Mouse (Mus musculus) heart, embryonic 10.5 days (tissue): ENCODE data around the gene Znrf3. TPM values are rescaled to one million over a fixed set of nuclear protein-coding genes. Genes with fewer than 3 reads are reported as not detected.
A peak's percentile ranks its signal among the peaks of the same experiment; 100 is the strongest.
"Not testable (repeated sequence)": the region's sequence is repeated elsewhere in the genome, so short reads cannot be mapped to it uniquely, and the experiment has no call there.

ENCODE experiments used
- DNase-seq: peaks from one replicate; pipeline ENCODE4 v3.0.0-alpha.2; 2017; ENCODE audit warnings: low spot score
- H3K27ac ChIP-seq: fragments of 300-500 bp; sonication (generic); 2 replicates; pipeline ENCODE4 v1.5.1; 2016; ENCODE audit warnings: mild to moderate bottlenecking
- H3K27me3 ChIP-seq: fragments of 300-500 bp; sonication (generic); 2 replicates; pipeline ENCODE4 v1.6.1; 2016; ENCODE audit warnings: mild to moderate bottlenecking; ENCODE audit not compliant: poor library complexity, insufficient read depth, severe bottlenecking
- H3K36me3 ChIP-seq: fragments of 300-500 bp; sonication (generic); 2 replicates; pipeline ENCODE4 v1.6.1; 2016; ENCODE audit warnings: mild to moderate bottlenecking, moderate library complexity
- H3K4me1 ChIP-seq: fragments of 300-500 bp; sonication (generic); 2 replicates; pipeline ENCODE4 v1.6.1; 2016; ENCODE audit warnings: mild to moderate bottlenecking
- H3K4me3 ChIP-seq: fragments of 300-500 bp; sonication (generic); 2 replicates; pipeline ENCODE4 v1.5.1; 2016; ENCODE audit warnings: mild to moderate bottlenecking, moderate library complexity
- H3K9me3 ChIP-seq: fragments of 300-500 bp; sonication (generic); 2 replicates; pipeline ENCODE4 v1.6.1; 2016; ENCODE audit warnings: mild to moderate bottlenecking, moderate library complexity
- WGBS: fragments of 180-500 bp; shearing (Covaris S2); methylation state at CpG from one replicate; pipeline ENCODE4 v1.1.7; 2016; 5-methylcytosine and 5-hydroxymethylcytosine counted together
- polyA plus RNA-seq: library from polyadenylated mRNA; unstranded; fragments of >200 nt; fragmentation: Nextera tagmentation; extraction: Ambion mirVana; gene quantifications from 2 replicates; pipeline ENCODE4 v1.2.1, GENCODE M21; 2016

The Znrf3 gene
- 7.7 and 9.2 TPM in 2 replicates for polyA plus RNA-seq

DNA sequence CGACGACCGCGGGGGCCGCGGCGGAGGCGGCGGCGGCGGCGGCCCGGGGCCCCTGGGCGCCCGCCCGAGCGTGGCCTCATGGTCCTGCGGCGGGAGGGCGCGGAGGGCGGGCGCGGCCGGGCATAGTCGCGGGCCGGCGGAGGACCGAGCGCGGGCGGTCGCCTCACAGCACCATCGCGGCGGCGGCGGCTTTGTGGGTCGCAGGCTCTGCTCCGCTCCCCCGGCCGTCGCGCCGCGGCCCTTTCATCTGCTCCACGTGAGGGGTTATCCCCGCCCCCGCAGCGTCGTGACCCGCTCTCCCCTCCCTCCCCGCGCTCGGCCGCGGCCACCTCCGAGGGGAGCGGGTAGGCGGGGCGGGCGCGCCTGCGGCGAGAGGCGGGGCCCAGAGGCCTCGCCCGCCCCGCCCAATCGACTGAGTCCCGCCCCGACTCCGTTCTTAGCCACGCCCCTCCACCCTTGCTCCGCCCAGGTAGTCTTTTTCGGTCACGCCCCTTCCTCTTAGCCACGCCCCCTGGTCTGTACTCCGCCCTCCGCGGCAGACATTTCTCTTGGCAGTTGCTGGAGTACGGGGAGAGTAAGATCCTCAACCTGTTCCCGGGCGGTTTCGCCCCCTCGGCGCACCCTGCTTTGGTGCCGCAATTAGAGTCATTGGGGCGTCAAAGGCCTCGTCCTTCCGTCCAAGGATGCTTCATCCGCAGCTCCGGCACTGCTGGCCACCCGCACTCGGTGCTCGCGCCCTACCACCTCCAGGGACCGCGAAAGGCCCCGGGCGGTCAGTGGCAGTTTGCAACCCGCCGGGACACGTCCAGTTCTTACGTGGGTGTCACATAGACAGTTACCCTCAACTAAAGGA lies at the start of gene Znrf3:
Gene Znrf3 (minus strand): TSS at position 249 of the 853 bp plus-strand sequence.
- DNase-seq: peak; percentile 98
- H3K27me3 ChIP-seq: peaks cover 8% of the 10 kb centered on the region
- H3K36me3 ChIP-seq: no peaks in the 10 kb centered on the region
- H3K4me1 ChIP-seq: peaks cover 22% of the 10 kb centered on the region
- H3K4me3 ChIP-seq: peak within 1 kb of the TSS; percentile 92
- H3K27ac ChIP-seq: peak within 1 kb of the TSS; percentile 96
- no peaks in the 10 kb centered on the region for H3K9me3 ChIP-seq
- WGBS: 3% methylated on average over 94 of the region's 106 CpGs

DNA sequence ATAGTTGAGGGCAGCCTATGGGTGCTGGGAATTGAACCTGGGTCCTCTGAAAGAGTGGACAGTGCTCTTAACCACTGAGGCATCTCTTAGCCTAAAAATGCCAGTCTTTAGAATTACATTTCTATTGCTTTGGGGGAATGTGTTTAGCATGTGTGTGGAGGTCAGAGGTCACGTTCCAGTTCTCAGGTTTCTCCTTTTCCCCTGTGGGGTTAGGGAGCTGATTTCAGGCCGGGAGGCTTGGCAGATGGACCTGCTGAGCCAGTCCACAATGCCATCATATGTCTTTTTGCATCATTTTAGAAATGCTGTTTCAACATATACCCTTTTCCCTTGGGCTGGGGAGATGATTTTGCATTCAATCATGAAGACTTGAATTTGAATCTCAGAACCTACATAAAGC lies 49.2 kb upstream of the Znrf3 start:
- H3K4me1 ChIP-seq: peaks cover 6% of the 10 kb centered on the region; the same call in 1 of the 2 replicates
- H3K4me3 ChIP-seq: no peak overlapping the region
- no peak for DNase-seq
- no peak overlapping the region for H3K27ac ChIP-seq
- H3K9me3 ChIP-seq: no peaks in the 10 kb centered on the region
- H3K27me3 ChIP-seq: no peaks in the 10 kb centered on the region
- WGBS: 64% methylated on average over 2 of the region's 2 CpGs
- H3K36me3 ChIP-seq: no peaks in the 10 kb centered on the region

DNA sequence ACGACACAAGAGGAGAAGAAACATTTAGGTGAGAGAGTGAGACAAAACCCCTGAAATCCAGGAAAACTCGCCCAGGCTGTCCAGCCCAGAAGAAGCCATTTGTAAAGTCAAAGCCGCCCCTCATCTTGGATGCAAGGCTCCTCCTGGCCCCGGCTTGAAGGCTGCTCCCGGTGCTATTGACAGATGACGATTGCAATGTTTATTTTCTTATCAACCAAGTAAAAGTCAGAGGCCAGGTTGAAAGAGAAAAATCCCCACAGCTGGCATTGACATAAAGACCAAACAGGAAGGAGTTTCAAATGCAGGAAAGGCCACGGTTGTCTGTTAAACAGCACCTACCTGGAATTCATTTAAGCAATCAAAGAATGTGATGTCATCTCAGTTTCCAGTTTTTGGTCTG lies 47.3 kb upstream of the Znrf3 start:
- Histone ChIP-seq H3K27me3 (no peaks in the 10 kb centered on the region), H3K9me3 (no peaks in the 10 kb centered on the region), H3K27ac (no peak overlapping the region), H3K4me3 (no peak overlapping the region), H3K4me1 (no peaks in the 10 kb centered on the region), H3K36me3 (no peaks in the 10 kb centered on the region)
- DNase-seq: no peak
- 41% methylated on average over 7 of the region's 7 CpGs for WGBS

DNA sequence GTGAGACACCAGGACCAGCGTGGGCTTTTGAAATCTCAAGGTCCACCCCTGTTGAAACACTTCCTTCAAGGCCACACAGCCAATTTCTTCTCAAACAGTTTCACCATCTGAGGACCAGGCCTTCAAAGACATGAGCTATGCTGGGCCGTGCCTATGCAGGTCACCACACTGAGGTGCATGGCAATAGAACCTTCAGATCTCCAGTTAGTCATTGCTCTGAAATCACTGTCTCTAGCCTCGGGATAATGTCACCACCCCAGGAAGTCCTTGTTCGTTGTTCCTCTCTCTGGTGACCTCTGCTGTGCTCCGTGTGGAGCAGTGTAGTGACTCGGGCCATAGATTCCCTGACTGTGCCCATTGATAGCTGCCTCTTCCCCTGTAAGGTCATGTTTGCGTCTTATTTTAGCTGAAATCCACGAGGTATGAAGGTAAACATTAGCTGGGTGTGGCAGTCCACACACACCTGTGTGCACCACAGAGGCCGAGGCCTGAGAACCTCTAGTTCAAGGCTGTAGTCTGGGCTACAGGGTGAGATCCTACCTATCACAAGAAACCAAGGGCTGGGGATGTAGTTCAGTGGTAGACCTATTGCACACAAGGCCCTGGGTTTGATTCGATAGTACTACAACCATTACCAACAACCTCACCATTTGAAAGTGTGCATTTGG lies 46.5 kb upstream of the Znrf3 start:
- WGBS: 83% methylated on average over 10 of the region's 10 CpGs

DNA sequence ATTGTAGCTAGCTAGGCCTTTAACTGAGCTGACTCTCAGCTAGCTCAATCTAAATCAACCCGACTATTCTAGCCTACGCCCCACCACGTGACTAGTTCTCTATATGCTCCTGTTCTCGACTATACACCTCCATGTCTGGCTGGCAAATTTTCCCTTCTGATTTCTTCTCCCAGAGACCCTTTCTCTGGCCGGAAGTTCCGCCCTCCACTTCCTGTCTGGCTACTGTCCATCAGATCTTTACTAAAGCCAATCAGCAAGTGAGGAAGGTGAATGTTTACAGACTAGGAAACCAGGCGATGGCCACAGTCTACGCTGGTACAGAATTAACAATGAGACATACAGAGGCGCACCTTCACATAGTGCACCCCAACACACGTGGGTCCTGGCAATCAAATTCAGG lies 44.8 kb upstream of the Znrf3 start:
- WGBS: 89% methylated on average over 10 of the region's 10 CpGs
- not testable (repeated sequence) for DNase-seq, H3K36me3 ChIP-seq, H3K4me3 ChIP-seq, H3K27ac ChIP-seq, H3K27me3 ChIP-seq, H3K9me3 ChIP-seq, H3K4me1 ChIP-seq

More for the DNA sequence above, 46.5 kb upstream of the Znrf3 start:
- Histone ChIP-seq H3K9me3 (no peaks in the 10 kb centered on the region), H3K27me3 (no peaks in the 10 kb centered on the region), H3K36me3 (no peaks in the 10 kb centered on the region), H3K27ac (no peak overlapping the region), H3K4me3 (no peak overlapping the region), H3K4me1 (no peaks in the 10 kb centered on the region)
- DNase-seq: no peak

DNA sequence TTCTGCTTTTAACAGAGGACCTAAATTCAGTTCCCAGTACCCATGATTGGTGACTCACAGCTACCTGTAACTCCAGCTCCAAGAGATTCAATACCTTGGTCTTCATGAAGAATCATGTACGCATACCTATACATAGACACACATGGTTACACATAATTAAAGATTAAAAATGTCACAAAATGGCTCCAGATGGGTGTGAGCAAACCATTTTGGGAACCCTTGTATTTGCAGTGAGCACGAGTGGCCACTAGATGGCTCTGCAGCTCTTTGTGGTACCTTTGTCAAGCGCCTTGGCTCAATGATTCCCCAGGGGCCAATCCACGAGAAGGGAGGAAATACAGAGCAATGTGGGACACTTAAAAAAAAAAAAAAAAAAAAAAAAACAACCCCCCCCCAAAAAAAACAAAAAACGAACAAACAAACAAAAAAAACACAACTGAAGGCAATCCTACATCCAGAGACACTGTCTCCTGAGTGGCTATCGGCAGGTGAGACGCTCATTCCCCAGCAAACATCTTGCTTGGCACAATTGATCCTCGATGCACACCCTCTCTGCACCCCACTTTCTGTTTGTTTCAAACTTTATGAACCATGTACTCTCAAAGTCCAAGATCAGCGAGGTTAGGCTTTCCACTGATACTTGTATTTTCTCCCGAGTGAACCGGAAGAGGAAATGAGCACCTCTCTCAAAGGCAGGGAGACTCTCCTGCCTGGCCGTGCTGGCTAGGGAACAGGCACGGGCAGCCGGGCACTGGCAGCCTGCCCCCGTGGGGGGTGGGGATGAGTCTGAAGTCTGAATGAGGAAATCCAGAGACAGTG lies 40.8 kb upstream of the Znrf3 start:
- H3K27me3 ChIP-seq: no peaks in the 10 kb centered on the region
- 16% methylated on average over 15 of the region's 15 CpGs for WGBS
- peak; percentile 91 for DNase-seq
- no peaks in the 10 kb centered on the region for H3K36me3 ChIP-seq
- H3K27ac ChIP-seq: peak overlapping the region; percentile 83
- no peaks in the 10 kb centered on the region for H3K9me3 ChIP-seq
- peaks cover 5% of the 10 kb centered on the region for H3K4me1 ChIP-seq
- H3K4me3 ChIP-seq: peak overlapping the region; percentile 55

DNA sequence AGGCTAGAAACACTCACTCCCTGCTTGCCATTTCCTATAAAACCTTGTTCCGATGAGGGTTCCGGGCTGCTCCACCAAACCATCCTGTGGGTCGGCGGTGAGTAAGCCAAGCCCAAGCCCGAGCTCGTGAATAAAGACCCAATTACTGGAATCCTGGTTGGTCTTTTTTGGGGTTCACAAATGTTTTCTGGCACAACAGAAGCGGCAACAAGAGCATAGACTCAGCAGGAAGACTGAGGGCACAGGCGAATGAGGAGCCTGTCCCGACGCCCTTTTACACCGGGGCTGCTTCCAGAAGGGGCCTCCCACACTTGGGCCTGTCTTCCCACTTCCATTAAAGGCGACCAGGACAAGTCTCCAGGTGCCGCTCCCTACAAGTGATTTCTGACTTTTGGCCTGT lies 37.9 kb upstream of the Znrf3 start:
- whole genome bisulfite sequencing: 81% methylated on average over 13 of the region's 13 CpGs
- no peaks in the 10 kb centered on the region for H3K27me3 ChIP-seq
- H3K9me3 ChIP-seq: no peaks in the 10 kb centered on the region
- no peak overlapping the region for H3K27ac ChIP-seq
- no peak overlapping the region for H3K4me3 ChIP-seq
- H3K4me1 ChIP-seq: peaks cover 5% of the 10 kb centered on the region
- no peak for DNase-seq
- no peaks in the 10 kb centered on the region for H3K36me3 ChIP-seq

DNA sequence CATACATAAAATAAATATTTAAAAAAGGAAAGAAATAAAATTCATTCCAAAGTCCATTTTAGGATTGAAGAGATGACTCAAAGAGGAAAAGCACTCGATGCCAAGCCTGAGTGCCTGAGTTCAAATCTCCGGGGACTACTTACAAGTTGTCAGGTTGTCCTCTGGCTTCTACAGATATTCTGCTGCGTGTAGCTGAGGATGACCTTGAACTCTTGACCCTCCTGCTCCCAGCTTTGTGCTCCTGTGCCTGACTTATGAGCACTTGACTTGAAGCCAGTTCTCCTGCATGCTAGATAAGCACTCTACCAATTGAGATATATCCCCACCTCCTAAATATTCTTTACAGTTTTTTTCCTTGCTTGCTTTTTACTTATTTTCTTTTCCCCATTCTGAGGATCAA lies 34.2 kb upstream of the Znrf3 start:
- Histone ChIP-seq H3K27me3 (no peaks in the 10 kb centered on the region), H3K4me3 (no peak overlapping the region), H3K27ac (no peak overlapping the region), H3K36me3 (no peaks in the 10 kb centered on the region), H3K9me3 (no peaks in the 10 kb centered on the region), H3K4me1 (no peaks in the 10 kb centered on the region)
- WGBS: 84% methylated on average over 3 of the region's 3 CpGs
- DNase-seq: no peak

DNA sequence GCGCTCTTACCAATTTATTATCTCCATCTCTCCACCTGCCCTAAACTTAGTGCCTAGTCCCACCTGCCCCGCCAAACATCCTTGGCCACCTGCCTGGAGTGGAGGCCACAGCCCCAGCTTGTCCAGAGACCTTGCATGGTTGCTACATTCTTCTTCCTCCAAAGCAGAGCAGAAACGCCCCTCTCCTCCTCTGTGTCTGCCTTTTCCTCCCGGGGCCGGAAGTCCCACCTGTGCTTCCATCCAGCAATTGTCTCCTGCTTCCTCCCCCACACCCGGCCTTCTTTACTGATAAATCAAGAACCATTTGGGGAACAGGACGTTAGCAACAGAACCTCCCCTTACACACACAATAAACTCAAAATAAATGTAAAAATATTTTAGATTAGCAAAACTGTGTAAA lies 33.5 kb upstream of the Znrf3 start:
- 74% methylated on average over 7 of the region's 7 CpGs for WGBS
- H3K4me1 ChIP-seq: no peaks in the 10 kb centered on the region
- no peaks in the 10 kb centered on the region for H3K27me3 ChIP-seq
- no peaks in the 10 kb centered on the region for H3K9me3 ChIP-seq
- no peaks in the 10 kb centered on the region for H3K36me3 ChIP-seq
- no peak overlapping the region for H3K4me3 ChIP-seq
- H3K27ac ChIP-seq: no peak overlapping the region
- no peak for DNase-seq

DNA sequence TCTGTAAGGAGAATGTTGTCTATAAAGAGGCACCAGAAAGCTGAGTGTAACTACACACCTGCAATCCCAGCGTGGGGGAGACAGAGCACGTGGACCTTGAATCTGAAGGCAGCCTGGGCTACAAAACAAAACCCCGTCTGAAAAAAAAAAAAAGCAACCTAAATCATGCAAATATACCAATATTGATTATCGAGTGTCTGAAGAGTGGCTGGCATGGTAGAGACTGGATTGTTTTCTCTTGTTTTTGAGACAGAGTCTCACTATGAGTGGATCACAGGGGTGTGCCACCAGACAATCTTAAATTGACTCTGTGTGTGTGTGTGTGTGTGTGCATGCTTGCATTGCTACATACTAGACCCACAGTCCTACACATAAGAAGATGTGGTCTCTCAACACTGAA lies 32.2 kb upstream of the Znrf3 start:
- Histone ChIP-seq H3K4me1 (no peaks in the 10 kb centered on the region), H3K27me3 (no peaks in the 10 kb centered on the region), H3K36me3 (no peaks in the 10 kb centered on the region), H3K4me3 (no peak overlapping the region), H3K9me3 (no peaks in the 10 kb centered on the region), H3K27ac (no peak overlapping the region)
- no peak for DNase-seq
- WGBS: 78% methylated on average over 4 of the region's 4 CpGs

DNA sequence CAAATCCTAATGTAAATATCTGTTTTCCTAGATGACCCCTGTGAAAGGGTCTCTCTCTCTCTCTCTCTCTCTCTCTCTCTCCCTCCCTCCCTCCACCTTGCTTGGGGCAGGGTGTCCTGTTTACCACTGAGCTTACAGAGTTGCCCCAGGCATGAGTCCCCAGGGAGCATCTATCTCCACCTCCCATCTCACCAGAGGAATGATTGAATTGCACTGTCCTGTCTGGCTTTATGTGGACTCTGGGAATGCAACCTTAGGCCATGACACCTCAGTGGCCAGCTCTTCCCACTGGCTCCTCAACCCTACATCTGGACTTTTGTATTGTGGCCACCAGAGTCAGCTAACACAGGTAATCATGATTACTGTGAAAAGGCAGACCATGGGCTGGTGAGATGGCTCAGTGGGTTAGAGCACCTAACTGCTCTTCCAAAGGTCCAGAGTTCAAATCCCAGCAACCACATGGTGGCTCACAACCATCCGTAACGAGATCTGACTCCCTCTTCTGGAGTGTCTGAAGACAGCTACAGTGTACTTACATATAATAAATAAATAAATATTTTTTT lies 31.0 kb upstream of the Znrf3 start:
- H3K27ac ChIP-seq, H3K4me3 ChIP-seq, H3K27me3 ChIP-seq, DNase-seq, H3K36me3 ChIP-seq, H3K9me3 ChIP-seq, H3K4me1 ChIP-seq: not testable (repeated sequence)
- WGBS: 97% methylated on average over 2 of the region's 2 CpGs

DNA sequence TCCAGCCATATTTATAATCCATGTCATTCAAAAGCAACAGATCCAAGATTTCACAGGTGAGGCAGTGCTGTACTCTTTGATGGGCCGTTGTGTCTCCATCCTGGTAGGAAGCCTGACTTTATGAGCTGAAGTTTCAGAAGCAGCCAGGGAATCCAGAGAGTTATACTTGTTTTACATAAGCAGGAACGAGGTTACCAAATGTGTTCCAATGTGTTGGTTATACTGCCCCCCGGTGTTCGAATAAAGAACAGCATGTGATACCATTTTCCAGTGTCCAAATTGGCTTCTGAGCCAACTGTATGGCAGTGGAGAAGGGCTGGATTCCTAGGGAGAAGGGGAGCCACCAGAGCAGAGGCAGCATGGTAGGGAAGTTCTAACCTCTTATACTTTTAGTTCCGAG lies 29.5 kb upstream of the Znrf3 start:
- WGBS: 17% methylated on average over 5 of the region's 5 CpGs
- Histone ChIP-seq H3K4me1 (no peaks in the 10 kb centered on the region), H3K27me3 (no peaks in the 10 kb centered on the region), H3K4me3 (no peak overlapping the region), H3K27ac (no peak overlapping the region), H3K9me3 (no peaks in the 10 kb centered on the region), H3K36me3 (no peaks in the 10 kb centered on the region)
- peak; percentile 79 for DNase-seq
